Mouse (Mus musculus) kidney, postnatal 36 days (tissue): Measurements from ENCODE around the gene Stau1.
A peak's percentile ranks its signal among the peaks of the same experiment; 100 is the strongest.

Experiments
- DNase-seq, 2 experiments: peaks; one replicate each; pipeline ENCODE4 v3.0.0; 2021 to 2022; ENCODE audit warnings: mixed read lengths in 2 of 2

Stau1 gene

GRCm38 (mm10) chr2:166906523-166907182 lies 89.4 kb downstream of the Stau1 start:
- no peak for DNase-seq

- peak; percentile 98 to 99 for DNase-seq
Measured at GRCm38 (mm10) chr2:166905711-166906522, 90.2 kb downstream of the Stau1 start, which contains the start of gene Cse1l. Gene Cse1l (plus strand): TSS chr2:166906040.

- no peak for DNase-seq
Measured at GRCm38 (mm10) chr2:166903719-166904282, 92.3 kb downstream of the Stau1 start.

GRCm38 (mm10) chr2:166900792-166901505 lies 95.2 kb downstream of the Stau1 start:
- DNase-seq: no peak

- DNase-seq: no peak
Measured at GRCm38 (mm10) chr2:166899746-166900145, 96.4 kb downstream of the Stau1 start.

- DNase-seq: no peak
Measured at GRCm38 (mm10) chr2:166899161-166899560, 96.9 kb downstream of the Stau1 start.
